Mouse (Mus musculus) megakaryocyte, embryonic 14.5 days (primary cell): ENCODE data around the gene Larp1b. TPM values are rescaled to one million over a fixed set of nuclear protein-coding genes. Genes with fewer than 3 reads are reported as not detected.

ENCODE experiments used
- H3K27me3 ChIP-seq: replicated peaks from 2 replicates; pipeline ENCODE3; 2012; ENCODE audit warnings: inconsistent platforms
- H3K36me3 ChIP-seq: replicated peaks from 2 replicates; pipeline ENCODE3; 2012; ENCODE audit warnings: low read length, inconsistent platforms, mixed read lengths
- H3K4me1 ChIP-seq: 2 replicates; pipeline ENCODE4 v1.6.1; 2012; ENCODE audit warnings: inconsistent platforms
- H3K4me3 ChIP-seq: replicated peaks from 2 replicates; pipeline ENCODE3; 2012; ENCODE audit warnings: moderate library complexity, mild to moderate bottlenecking, inconsistent platforms
- H3K9me3 ChIP-seq: 2 replicates; pipeline ENCODE4 v1.6.1; 2012; ENCODE audit warnings: inconsistent platforms
- FLI1 ChIP-seq: IDR thresholded peaks from 2 replicates; pipeline ENCODE4 v1.6.1; 2012; ENCODE audit warnings: low read length, inconsistent platforms, mixed read lengths
- GATA1 ChIP-seq: IDR thresholded peaks from 3 replicates; pipeline ENCODE4 v1.6.1; 2012; ENCODE audit warnings: mixed read lengths, low read length, inconsistent platforms, borderline replicate concordance
- polyA plus RNA-seq: library from polyadenylated mRNA; stranded (reverse); fragments of >175 nt; gene quantifications from 2 replicates; pipeline ENCODE4 v1.2.3, GENCODE M21; 2012; ENCODE audit warnings: low replicate concordance; ENCODE audit not compliant: insufficient read depth

Gene Larp1b
- polyA plus RNA-seq, 1 experiment = 31.6 TPM

- Histone ChIP-seq H3K27me3 (no peaks in the 10 kb centered on the region), H3K4me1 (peaks cover 37% of the 10 kb centered on the region), H3K36me3 (peaks cover 5% of the 10 kb centered on the region), H3K9me3 (no peaks in the 10 kb centered on the region), H3K4me3 (peak overlapping the region; percentile 62)
- TF ChIP-seq GATA1 = no peak
- TF ChIP-seq FLI1 = no peak
These were observed 9.2 kb downstream of the Larp1b start for GRCm38 (mm10) chr3:40958831-40959230.

- no peak overlapping the region for H3K4me3 ChIP-seq
- peaks cover 3% of the 10 kb centered on the region for H3K9me3 ChIP-seq
These were observed 31.1 kb downstream of the Larp1b start for GRCm38 (mm10) chr3:40980758-40981157.

DNA sequence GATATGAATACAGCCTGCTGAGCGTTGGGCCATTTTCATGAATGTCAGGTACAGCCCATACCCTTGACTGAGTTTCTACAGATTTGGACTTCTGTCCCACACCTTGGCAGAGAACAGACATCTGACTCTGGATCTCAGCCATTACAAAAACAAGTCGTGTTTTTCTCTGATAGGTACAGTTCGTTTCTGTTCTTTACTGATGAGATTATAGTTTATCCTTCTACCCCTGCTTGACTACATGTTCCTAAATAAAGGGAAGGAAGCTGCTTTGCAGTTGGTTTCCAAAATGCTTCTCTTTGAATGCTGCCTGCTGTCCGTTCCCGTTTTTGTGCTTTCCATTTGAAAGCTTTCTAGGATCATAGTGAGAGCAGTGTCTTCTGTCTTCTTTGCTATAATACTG, 37.9 kb downstream of the Larp1b start:
- Histone ChIP-seq H3K9me3 (no peaks in the 10 kb centered on the region), H3K36me3 (peaks cover 36% of the 10 kb centered on the region), H3K4me1 (peaks cover 6% of the 10 kb centered on the region; the same call in 1 of the 2 replicates), H3K27me3 (no peaks in the 10 kb centered on the region), H3K4me3 (no peak overlapping the region)
- TF ChIP-seq FLI1 (no peak), GATA1 (no peak)

More at GRCm38 (mm10) chr3:40980758-40981157, 31.1 kb downstream of the Larp1b start:
- Histone ChIP-seq H3K4me1 (peaks cover 37% of the 10 kb centered on the region), H3K27me3 (no peaks in the 10 kb centered on the region), H3K36me3 (peaks cover 32% of the 10 kb centered on the region)
- TF ChIP-seq FLI1 (no peak), GATA1 (no peak)

GRCm38 (mm10) chr3:40988722-40989121, 39.1 kb downstream of the Larp1b start:
- no peak for TF ChIP-seq GATA1
- TF ChIP-seq FLI1 = no peak
- H3K4me1 ChIP-seq = peaks cover 6% of the 10 kb centered on the region; the same call in 1 of the 2 replicates
- peaks cover 37% of the 10 kb centered on the region for H3K36me3 ChIP-seq
- H3K9me3 ChIP-seq = no peaks in the 10 kb centered on the region
- H3K4me3 ChIP-seq = no peak overlapping the region
- no peaks in the 10 kb centered on the region for H3K27me3 ChIP-seq

- Histone ChIP-seq H3K27me3 (no peaks in the 10 kb centered on the region), H3K36me3 (peaks cover 30% of the 10 kb centered on the region), H3K4me3 (no peak overlapping the region), H3K9me3 (no peaks in the 10 kb centered on the region), H3K4me1 (peaks cover 19% of the 10 kb centered on the region)
- TF ChIP-seq FLI1 = no peak
These were observed 41.9 kb downstream of the Larp1b start for GRCm38 (mm10) chr3:40991541-40991940.

DNA sequence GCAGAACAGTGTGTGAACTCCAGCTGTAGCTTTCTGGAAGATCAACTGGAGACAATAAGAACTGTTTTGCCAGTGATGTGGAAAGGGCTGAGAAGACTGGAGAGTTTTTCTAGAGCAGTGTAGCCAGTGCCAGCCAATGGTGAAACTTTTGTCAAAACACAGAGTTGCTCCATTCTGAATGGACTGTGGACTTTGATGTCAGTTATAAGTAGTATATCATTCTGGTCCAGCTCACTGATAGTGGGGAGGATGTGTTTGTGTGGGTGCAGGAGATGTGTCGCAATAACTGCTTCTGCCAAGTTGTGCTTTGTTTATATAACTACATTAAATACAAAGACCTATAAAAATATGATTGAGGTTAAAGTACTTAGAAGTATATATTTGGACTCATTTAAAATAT, 45.5 kb downstream of the Larp1b start:
- no peaks in the 10 kb centered on the region for H3K9me3 ChIP-seq
- no peak overlapping the region for H3K4me3 ChIP-seq
- peaks cover 14% of the 10 kb centered on the region for H3K4me1 ChIP-seq
- H3K36me3 ChIP-seq = peaks cover 31% of the 10 kb centered on the region
- no peak for TF ChIP-seq FLI1
- TF ChIP-seq GATA1 = no peak
- H3K27me3 ChIP-seq = no peaks in the 10 kb centered on the region

DNA sequence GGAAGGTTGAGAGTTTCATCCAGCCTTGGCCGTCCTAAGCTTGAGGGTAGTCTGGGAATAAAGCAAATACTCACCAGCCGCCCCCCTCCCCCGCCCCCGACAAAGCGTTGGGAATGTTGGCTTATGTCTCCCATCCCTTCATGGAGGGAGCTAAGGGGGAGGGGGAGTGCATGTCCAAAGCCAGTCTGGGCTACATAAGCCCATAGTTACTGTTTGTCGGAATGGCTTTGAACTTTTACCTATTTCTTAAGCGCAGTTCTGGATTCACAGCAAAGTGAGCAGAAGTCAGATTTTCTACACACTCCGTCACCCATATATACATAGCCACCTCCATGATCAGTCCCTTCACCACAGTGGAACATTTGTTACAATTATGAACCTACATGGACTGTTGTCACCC, 59.7 kb downstream of the Larp1b start:
- Histone ChIP-seq H3K27me3 (no peaks in the 10 kb centered on the region), H3K4me1 (peaks cover 22% of the 10 kb centered on the region), H3K9me3 (0 out of 2 replicates have a peak, but pooled peaks cover under 1% of the 10 kb centered on the region), H3K4me3 (no peak overlapping the region), H3K36me3 (peaks cover 5% of the 10 kb centered on the region)
- TF ChIP-seq GATA1 = no peak
- no peak for TF ChIP-seq FLI1

- Histone ChIP-seq H3K4me1 (peaks cover 21% of the 10 kb centered on the region), H3K9me3 (no peaks in the 10 kb centered on the region), H3K27me3 (no peaks in the 10 kb centered on the region), H3K36me3 (peaks cover 2% of the 10 kb centered on the region), H3K4me3 (no peak overlapping the region)
- TF ChIP-seq GATA1 = no peak
- no peak for TF ChIP-seq FLI1
These were observed 60.4 kb downstream of the Larp1b start for GRCm38 (mm10) chr3:41009990-41010389.

DNA sequence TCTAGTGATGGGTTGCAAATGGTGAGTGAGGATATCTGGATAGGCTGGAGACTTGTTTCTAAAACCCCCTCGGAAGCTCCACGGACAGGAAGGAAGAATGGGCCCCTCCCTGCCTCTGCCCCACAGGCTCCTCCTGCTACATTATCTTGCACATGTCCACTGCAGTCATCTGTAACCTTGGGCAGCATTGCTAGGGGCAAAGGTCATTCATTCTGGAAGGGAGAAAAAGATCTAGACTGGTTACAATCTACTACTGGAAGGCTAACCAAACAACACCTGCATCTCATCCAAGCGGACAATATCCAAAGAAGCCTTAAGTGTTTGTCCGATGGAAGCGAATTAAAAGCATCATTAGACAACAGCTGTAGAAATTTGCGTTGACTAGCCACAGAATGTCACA, 61.1 kb downstream of the Larp1b start:
- H3K36me3 ChIP-seq = peaks cover 2% of the 10 kb centered on the region
- no peaks in the 10 kb centered on the region for H3K27me3 ChIP-seq
- TF ChIP-seq GATA1 (no peak), FLI1 (no peak)
- peaks cover 19% of the 10 kb centered on the region for H3K4me1 ChIP-seq
- no peak overlapping the region for H3K4me3 ChIP-seq
- no peaks in the 10 kb centered on the region for H3K9me3 ChIP-seq

DNA sequence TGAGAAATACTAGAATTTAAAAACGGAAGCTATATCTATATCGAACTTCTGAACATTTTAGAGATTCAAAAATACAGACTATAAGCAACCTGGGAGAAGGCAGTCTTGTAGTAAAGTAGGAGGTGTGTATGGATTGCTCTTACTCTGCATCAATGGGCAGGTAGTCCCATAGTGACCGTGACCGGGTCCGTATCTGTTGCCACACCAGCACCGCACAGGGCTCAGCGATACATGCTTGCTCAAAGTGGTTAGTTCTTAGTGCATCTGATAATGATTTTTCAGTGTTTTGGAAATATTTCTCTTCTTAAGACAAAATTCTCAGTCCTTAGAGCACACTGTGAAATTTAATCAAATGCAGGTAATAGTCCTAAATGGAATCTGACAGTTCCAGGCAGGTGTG, 62.8 kb downstream of the Larp1b start:
- Histone ChIP-seq H3K36me3 (no peaks in the 10 kb centered on the region), H3K4me1 (peaks cover 32% of the 10 kb centered on the region), H3K27me3 (no peaks in the 10 kb centered on the region), H3K9me3 (no peaks in the 10 kb centered on the region), H3K4me3 (no peak overlapping the region)
- no peak for TF ChIP-seq GATA1
- no peak for TF ChIP-seq FLI1

DNA sequence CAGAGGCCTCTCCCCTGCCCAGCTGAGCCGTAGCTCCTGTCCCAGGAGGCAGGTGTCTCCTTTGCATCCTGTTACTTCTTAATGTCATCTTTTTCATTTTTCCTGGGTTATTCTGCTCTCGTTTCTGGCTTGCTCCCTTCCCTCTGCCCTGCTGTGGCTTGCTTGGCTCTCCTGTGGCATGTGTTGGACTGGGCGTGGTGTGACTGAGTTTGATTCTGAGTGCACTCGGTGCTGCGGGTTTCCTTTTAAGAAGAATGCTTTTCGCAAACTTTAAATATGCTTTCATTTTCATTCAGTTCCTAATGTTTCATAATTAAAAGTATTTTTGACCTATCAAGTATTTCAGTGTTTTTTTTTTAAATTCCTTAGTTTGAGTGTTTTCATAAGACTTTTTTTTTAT, 65.3 kb downstream of the Larp1b start:
- H3K27me3 ChIP-seq = no peaks in the 10 kb centered on the region
- no peaks in the 10 kb centered on the region for H3K9me3 ChIP-seq
- H3K4me3 ChIP-seq = no peak overlapping the region
- H3K4me1 ChIP-seq = peaks cover 37% of the 10 kb centered on the region
- H3K36me3 ChIP-seq = no peaks in the 10 kb centered on the region
- TF ChIP-seq GATA1 = no peak
